In the genomic region with DNA sequence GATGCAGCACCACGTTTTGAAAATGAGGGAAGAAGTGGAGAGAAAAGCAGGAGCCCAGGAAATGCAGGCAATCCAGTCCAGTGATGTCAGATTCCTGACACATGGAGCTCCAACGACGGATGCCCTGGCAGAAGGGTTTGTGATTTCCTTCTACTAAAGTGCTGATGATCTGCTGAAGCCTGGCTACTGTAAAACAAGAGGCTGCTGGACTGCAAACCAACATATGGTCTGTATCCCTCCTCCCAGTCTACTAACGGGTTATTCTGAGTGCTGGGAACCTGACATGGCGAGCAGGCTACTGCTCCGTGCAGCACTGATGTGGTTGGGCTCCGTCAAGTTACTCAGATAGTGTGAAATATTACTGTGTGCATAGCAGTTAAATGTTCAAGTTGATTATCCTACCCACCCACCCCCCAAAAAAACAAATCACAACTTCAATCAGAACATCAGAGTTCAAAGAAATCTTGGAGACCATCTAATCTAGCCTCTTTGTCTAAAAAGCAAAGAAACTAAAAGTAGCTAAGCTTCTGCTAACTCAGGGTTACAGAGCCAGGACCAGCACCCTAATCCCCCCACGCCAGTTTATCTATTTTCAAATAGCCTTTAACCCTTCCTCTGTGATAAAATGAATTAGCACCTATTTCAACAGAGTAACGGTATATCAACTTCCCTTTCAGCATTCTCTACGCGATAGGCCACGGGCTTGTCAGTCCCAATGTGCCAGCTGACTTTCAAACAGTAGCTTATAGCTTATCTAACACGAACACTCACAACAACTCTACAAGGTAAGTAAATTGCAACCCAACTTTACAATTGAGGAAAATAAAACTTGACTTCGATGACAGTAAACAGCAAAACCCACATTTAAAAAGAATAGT, we compare ENCODE assay signal across 14 mouse cellular contexts. TPM values are rescaled to one million over a fixed set of nuclear protein-coding genes. Genes with fewer than 3 reads are reported as not detected.
DNase-seq lines count a peak whose midpoint lies in the region; ATAC-seq lines count a peak whose summit lies in the region.
"Had no signal": no experiment of that assay in that cellular context is flagged by ENCODE, and none has a peak within 500 bp of the region (broad histone marks: within the 10 kb centered on the region; RNA-seq: fewer than 3 reads in every experiment).

No protein-coding gene starts in this region.

- peak; percentile 75 for DNase-seq in heart, adult 11 months
- no peak for DNase-seq in heart, adult 9 months (ENCODE audit: low spot score in 2 of 2)
- no peak for DNase-seq in neural tube, embryonic 10.5 days (ENCODE audit: extremely low spot score, low spot score)
- DNase-seq in spleen, postnatal 4 days (ENCODE audit: low spot score in 2 of 2): no peak
- DNase-seq in gastrocnemius, adult 18-20 months (ENCODE audit: low spot score): no peak
- DNase-seq in urinary bladder, postnatal 10 days (ENCODE audit: low spot score): no peak
- DNase-seq: adrenal gland, postnatal 14 days; B cell, adult 2 months; kidney, adult 18-20 months; right cerebral cortex, postnatal 25 days had no signal

- H3K4me1 ChIP-seq in neural tube, embryonic 12.5 days: peaks cover 13% of the 10 kb centered on the region
- H3K4me1 ChIP-seq in heart, embryonic 16.5 days (ENCODE audit: control insufficient read depth, insufficient read depth, low read length): peaks cover 22% of the 10 kb centered on the region

- ATAC-seq in neural tube, embryonic 12.5 days (ENCODE audit: low FRiP score, low read depth): no peak
- no peak for ATAC-seq in heart, embryonic 16.5 days (replicated peaks; ENCODE audit: extremely low read depth, insufficient read depth, low FRiP score)
- ATAC-seq: Patski had no signal

- no peak overlapping the region for H3K4me3 ChIP-seq in neural tube, embryonic 12.5 days
- H3K4me3 ChIP-seq in heart, embryonic 16.5 days (ENCODE audit: low read length): no peak overlapping the region
- H3K4me3 ChIP-seq: limb, embryonic 12.5 days had no signal

- H3K9ac ChIP-seq in neural tube, embryonic 12.5 days: no peak overlapping the region
- peak overlapping the region; percentile 3; the same call in 1 of the 2 replicates for H3K9ac ChIP-seq in heart, embryonic 16.5 days (ENCODE audit: low read length)
- H3K9ac ChIP-seq: limb, embryonic 12.5 days had no signal

- 0 out of 2 replicates have a peak overlapping the region, but pooled peaks have one; percentile 18 for H3K4me2 ChIP-seq in neural tube, embryonic 12.5 days (replicated peaks)
- H3K4me2 ChIP-seq in heart, embryonic 16.5 days (ENCODE audit: low read depth, low read length): peak overlapping the region; percentile 45
- H3K4me2 ChIP-seq: limb, embryonic 12.5 days had no signal

- H3K27me3 ChIP-seq in neural tube, embryonic 12.5 days (replicated peaks): no peaks in the 10 kb centered on the region
- H3K27me3 ChIP-seq in heart, embryonic 16.5 days (ENCODE audit: control insufficient read depth, insufficient read depth, low read length): no peaks in the 10 kb centered on the region
- H3K27me3 ChIP-seq: limb, embryonic 12.5 days; Patski had no signal

- no peak overlapping the region for H3K27ac ChIP-seq in neural tube, embryonic 12.5 days
- H3K27ac ChIP-seq in heart, embryonic 16.5 days (ENCODE audit: low read length): no peak overlapping the region
- H3K27ac ChIP-seq: limb, embryonic 12.5 days had no signal

- 84% methylated on average over 14 of the region's 14 CpGs for WGBS in neural tube, embryonic 12.5 days
- WGBS in heart, embryonic 16.5 days: 33% methylated on average over 14 of the region's 14 CpGs

- no peaks in the 10 kb centered on the region for H3K36me3 ChIP-seq in neural tube, embryonic 12.5 days
- no peaks in the 10 kb centered on the region for H3K36me3 ChIP-seq in heart, embryonic 16.5 days (ENCODE audit: control insufficient read depth, insufficient read depth)
- H3K36me3 ChIP-seq: limb, embryonic 12.5 days had no signal

- H3K9me3 ChIP-seq in neural tube, embryonic 12.5 days: no peaks in the 10 kb centered on the region
- no peaks in the 10 kb centered on the region for H3K9me3 ChIP-seq in heart, embryonic 16.5 days (replicated peaks; ENCODE audit: control insufficient read depth, low read length)
- H3K9me3 ChIP-seq: limb, embryonic 12.5 days had no signal

RNA-seq across cellular contexts. Expression of a gene that starts 4.1 kb away (rescaled TPM):
- 45.0 and 45.6 TPM in 2 replicates for polyA plus RNA-seq in neural tube, embryonic 12.5 days (2016; fragmentation: Nextera tagmentation; extraction: Ambion mirVana)
- 18.0 and 19.1 TPM in 2 replicates for polyA plus RNA-seq in heart, embryonic 16.5 days (2015; fragmentation: Nextera tagmentation; extraction: Ambion mirVana)
- 10 to 100 TPM; 17.1 to 19.2 TPM for total RNA-seq in gastrocnemius, adult 18-20 months (2021)
